Mouse (Mus musculus) liver (tissue): Measurements from ENCODE around the gene Prr18.
"Not testable (repeated sequence)": the region's sequence is repeated elsewhere in the genome, so short reads cannot be mapped to it uniquely, and the experiment has no call there.

Experiments
- DNase-seq: peaks from one replicate; pipeline ENCODE4 v3.0.0-alpha.2; 2020; ENCODE audit warnings: mixed read lengths

Prr18 gene

GRCm38 (mm10) chr17:8337159-8337558 is at the start of gene Prr18:
Gene Prr18 (plus strand): TSS chr17:8337459.
- DNase-seq, result not testable (repeated sequence)

DNA sequence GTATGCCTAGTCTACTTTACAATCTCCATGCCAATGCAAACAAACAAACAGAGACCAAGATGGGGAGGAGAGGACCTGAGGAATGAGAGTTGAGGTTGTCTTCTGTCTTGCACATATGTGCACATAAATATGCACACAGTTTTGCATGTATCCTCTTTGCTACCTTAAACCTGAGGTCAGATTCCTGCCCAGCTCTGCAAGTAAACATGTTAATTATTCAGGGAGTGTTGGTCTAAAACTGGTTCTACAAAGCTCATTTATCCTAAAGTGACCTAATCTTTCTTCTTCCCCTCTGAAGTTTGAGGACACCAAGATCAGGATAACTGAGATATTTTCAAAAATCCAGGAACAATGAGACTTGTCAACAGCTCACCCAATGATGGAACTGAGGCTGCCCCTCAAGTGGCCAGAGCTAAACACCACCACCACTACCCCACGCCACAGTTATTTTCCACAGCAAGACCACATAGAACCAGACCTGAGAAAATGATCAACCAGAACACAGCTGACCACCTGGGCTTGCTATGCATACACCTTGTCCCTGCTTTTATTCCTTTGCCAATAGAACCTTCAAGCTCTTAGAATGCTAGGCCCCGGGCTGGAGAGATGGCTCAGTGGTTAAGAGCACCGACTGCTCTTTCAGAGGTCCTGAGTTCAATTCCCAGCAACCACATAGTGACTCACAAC is 47.1 kb upstream of the Prr18 start:
- no peak for DNase-seq

GRCm38 (mm10) chr17:8290736-8291135 is 46.5 kb upstream of the Prr18 start:
- DNase-seq, result no peak

DNA sequence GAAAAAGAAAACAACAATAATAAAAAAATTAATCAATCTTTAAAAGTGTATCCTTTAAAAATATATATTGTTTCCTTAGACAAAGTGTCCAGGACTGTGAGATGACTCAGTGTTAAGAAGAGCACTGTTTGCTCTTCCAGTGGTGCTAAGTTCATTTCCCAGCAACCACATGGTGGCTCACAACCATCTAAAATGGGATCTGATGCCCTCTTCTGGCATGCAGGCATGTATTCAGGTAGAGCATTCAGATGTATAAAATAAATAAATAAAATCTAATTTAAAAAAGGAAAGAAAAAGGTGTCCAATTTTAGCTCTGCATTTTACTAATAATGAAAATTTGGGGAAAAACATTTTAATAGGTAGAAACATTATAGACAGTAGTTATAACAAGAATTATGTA is 41.4 kb upstream of the Prr18 start:
- no peak for DNase-seq

- no peak for DNase-seq
These were observed 40.9 kb upstream of the Prr18 start for GRCm38 (mm10) chr17:8296313-8296844.

DNA sequence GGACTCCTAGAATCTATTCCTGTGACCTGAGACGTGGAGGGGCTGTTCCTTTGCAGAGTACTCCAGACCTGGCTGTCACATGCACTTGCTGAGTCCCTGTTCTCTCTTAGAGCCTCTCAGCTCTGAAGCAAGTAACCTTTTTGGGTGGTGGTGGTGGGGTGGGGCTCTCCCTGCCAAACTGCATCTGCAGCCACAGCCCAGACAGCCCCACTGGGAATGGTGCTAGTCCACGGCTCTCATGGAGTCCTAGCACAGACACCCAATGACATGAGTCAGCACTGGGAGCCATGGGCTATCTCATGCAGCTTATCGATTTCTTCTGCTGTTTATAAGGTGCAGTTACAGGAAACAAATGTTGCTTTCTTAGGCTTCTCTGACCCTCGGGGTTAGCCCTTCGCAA is 39.5 kb upstream of the Prr18 start:
- no peak for DNase-seq

DNA sequence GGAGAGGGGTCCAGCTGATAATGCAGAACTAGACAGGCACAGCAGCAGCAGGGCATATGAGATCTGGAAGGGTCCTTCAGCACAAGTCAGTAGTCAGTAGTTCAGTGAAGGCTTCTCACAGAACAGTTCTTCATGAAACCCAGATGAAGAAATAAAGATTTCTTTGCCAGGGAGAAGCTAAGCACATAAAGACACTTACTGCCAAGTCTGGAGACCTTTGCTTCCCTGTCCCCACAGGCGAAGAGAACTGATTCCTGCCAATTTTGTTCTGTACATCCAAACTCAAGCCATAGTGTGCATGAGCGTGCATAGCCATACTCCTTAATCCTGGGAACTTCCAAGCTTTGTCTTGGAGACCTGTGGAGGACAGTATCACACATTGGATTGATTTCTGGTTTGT is 39.0 kb upstream of the Prr18 start:
- no peak for DNase-seq

DNA sequence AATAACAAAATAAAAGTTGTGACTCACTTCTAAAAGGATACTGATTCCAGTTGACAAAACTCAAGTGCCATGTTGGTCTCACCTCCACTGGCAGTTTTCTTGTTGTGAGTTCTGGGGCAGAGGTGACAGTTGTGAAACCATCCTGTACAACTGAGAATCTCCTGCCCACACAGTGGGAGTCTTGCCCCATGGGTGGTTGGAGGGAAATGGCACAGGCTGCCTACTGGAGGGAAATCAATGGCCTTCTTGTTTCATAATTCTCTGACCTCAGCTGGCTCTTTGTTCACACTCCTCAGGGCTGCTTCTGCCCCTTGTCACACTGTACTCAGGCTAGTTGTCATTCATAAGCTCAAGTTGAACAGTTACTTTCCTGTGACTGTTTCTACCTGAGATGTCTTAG is 37.7 kb upstream of the Prr18 start:
- no peak for DNase-seq

- DNase-seq, result no peak
These were observed 35.7 kb upstream of the Prr18 start for GRCm38 (mm10) chr17:8301515-8301914.

- DNase-seq, result no peak
These were observed 34.4 kb upstream of the Prr18 start for GRCm38 (mm10) chr17:8302772-8303438.

DNA sequence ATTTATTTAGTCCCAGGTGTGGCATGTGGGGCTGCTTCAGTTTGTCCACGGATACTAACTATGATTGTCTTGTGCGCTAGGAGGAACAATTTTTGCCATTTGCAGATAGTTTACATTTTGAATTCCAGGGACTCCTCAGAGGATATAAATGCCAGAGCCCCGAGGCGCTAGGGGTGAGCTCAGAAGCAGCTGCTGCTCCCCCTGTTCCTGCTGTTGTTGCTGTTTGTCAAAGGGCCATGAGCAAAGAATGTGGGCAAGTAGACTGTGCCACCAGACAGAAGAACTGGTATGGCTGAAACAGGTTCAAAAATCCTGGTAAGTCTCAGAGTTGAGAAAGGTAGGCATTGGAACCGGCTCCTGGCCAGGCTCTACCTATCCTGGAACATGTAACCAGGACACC is 33.6 kb upstream of the Prr18 start:
- DNase-seq, result no peak

GRCm38 (mm10) chr17:8305801-8306200 is 31.5 kb upstream of the Prr18 start:
- DNase-seq, result no peak

GRCm38 (mm10) chr17:8310838-8311614 is 26.2 kb upstream of the Prr18 start, which contains the start of gene Sft2d1:
Gene Sft2d1 (plus strand): TSS chr17:8311102.
- DNase-seq, result peak; percentile 94

DNA sequence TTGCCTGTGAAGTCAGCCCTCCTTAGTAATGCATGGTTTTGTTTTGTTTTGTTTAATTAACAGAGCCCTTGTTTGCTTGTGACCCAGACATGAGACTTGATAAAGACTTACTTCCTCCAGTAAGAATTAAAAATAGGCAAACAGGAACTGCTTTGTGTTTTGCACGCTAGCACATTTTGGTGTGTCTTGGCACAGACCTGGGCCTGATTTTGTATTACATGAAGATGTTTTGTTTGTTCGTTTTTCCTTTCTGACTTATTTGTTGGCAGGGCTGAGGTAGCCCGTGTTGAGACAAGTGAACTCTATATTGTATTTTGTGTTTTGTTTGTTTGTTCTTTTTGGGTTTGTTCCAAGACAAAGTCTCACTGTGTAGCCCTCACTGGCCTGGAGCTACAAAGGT is 25.5 kb upstream of the Prr18 start:
- no peak for DNase-seq

DNA sequence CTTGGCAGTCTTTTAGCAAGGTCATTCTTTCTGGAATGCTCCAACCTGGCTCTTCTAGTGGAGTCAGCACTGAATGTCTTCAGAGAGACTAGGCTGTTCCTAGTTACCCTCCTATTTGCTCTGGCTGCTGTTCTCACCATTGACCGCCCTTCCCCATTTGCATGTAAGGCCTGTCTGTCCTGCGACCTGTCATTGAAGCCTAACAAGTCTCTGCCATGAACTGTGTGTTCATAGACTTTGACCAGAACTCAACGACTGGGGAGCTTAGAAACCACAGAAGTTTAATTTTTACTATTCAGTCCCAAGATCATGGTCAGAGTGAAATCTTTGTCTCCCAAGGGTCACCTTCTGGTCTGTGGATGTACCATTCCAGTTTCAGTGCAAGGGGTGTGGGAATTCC is 23.3 kb upstream of the Prr18 start:
- no peak for DNase-seq

DNA sequence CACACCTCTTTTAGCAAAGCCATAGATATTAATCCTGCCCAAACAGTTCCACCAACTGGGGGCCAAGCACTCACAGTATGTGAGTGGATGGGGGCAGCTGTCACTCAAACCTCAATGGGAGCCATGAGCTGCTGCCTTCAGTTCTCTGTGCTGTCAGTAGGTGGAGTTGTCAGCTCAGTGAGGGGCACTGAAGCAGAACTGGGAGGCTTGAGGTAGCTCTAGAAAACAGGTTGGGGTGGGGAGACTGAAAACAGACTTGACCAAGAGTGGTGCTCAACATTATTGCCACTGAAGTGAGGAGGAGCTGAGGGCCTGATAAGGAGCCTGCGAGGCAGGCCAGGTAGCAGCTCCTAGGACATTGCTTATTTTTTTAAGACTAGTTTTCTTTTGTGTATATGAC is 21.0 kb upstream of the Prr18 start:
- DNase-seq, result no peak

- not testable (repeated sequence) for DNase-seq
These were observed 10.4 kb upstream of the Prr18 start for GRCm38 (mm10) chr17:8326877-8327276.

- peak; percentile 40 for DNase-seq
These were observed 8.6 kb upstream of the Prr18 start for GRCm38 (mm10) chr17:8328511-8329174.

DNA sequence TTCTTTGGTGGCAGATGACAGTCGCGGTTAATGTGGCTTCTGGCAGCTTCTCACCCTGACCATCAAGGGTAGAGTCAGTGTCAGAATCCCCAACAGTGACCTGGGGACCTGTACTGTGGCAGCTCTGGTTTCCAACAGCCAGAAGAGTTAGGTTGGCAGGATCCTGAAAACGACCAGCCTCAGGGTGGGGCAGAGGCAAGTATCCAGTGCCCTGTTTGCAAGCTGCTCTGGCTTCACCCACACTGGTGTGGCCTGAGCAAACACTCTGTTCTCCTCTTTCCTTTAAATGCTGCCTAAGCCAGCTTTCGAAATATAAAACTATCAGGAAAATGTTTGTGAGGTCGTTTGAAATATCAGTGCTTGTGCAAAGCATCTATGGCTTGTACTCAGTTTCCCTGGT is 6.7 kb upstream of the Prr18 start:
- DNase-seq, result no peak

DNA sequence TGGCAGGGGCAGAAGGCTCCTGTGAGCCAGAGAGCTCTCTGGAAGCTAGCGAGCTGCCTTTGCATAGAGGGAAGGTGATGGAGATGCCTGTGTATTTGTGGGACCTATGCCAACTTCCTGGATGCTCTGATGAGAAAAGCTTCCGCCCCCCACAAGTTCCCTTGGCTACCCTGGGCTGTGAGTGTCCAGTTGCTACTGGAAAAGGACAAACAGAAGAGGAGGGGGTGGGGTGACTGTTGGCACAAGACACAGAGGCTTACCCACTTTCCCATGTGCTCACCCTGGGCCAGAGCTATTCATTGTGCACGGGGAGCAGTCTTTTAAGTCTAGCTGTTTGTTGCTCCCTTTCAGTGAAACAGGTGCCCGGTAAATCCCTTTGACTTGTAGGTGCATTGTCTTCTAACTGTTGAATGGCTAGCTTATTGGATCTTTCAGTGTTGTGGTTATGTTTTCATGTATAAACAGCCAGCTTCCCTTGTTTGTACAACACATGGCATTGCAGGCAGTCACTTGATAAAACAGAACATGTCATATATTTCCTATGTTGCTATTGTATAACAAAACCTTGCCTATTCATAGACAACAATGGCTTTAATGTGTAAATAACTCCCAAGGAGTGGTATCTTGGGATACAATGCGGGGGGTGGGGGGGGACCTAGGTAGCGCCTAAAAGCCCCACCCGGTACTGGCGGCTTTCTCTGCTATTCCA is 2.6 kb downstream of the Prr18 start:
- no peak for DNase-seq

DNA sequence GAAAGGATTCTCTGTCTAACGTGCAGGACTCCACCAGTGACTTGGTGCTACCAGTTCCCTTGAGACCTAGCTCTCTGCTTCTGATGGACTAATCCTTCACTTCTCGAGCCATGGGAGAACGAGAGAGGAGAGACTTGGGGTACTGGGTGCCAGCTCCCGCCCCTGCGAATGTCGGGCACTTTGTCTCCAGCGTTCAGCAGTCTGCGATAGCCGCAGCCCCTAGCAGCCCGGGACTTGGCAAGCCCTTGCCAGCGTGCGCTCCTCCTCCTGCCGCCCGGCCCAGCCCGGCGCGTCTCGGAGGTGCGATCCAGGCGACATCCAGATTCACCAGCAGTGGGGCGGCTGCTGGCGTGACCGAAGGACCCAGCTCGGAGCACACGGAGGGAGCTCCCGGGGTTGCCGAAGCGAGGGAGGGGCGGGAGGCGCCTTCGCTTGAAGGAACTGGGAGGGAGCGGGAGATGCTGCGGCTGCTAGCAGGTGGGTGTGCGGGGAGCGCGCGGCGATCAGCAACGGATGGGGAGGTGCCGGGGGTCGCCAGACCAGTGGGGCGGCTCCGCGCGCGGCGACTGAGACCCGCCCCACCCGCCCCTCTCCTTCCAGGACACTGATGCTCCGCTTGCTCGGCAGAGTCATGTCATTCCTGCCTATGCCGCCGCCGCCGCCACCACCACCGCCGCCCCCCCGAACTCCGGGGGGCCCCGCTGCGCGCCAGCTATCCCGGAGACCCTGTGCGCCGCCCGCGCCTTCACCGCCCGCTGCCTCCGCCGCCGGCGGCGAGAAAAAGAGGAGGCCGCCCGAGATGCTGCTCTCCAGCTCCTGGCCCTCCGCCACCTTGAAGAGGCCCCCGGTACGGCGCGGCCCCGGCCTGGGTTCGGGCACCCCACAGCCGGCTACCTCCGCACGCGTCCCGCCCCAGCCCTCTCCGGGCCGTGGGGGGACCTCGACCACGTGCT is 3.4 kb downstream of the Prr18 start:
- no peak for DNase-seq
